Mouse (Mus musculus) urinary bladder, postnatal 10 days (tissue): ENCODE data around the gene Gm20695.
A peak's percentile ranks its signal among the peaks of the same experiment; 100 is the strongest.
"Not testable (repeated sequence)": the region's sequence is repeated elsewhere in the genome, so short reads cannot be mapped to it uniquely, and the experiment has no call there.

ENCODE experiments used
- DNase-seq: peaks from one replicate; pipeline ENCODE4 v3.0.0; 2022; ENCODE audit warnings: low spot score

Gene Gm20695

GRCm38 (mm10) chr16:3884201-3885064 is at the start of gene Gm20695, which contains the start of gene Zfp597:
Gm20695 (plus strand) TSS chr16:3884648.
Zfp597 (minus strand) TSS chr16:3884561.
- peak; percentile 82 for DNase-seq

- DNase-seq: no peak
These were observed 49.0 kb upstream of the Gm20695 start for GRCm38 (mm10) chr16:3835461-3835860.

GRCm38 (mm10) chr16:3839157-3839885 is 45.1 kb upstream of the Gm20695 start:
- no peak for DNase-seq

- DNase-seq: no peak
These were observed 41.5 kb upstream of the Gm20695 start for GRCm38 (mm10) chr16:3842989-3843388.

GRCm38 (mm10) chr16:3843796-3844195 is 40.7 kb upstream of the Gm20695 start:
- DNase-seq: no peak

GRCm38 (mm10) chr16:3846711-3847518 is 37.5 kb upstream of the Gm20695 start, which contains the start of gene Zfp174:
Zfp174 (plus strand) TSS chr16:3847268.
- DNase-seq: peak; percentile 56

GRCm38 (mm10) chr16:3847871-3848270 is 36.6 kb upstream of the Gm20695 start:
- DNase-seq: no peak

GRCm38 (mm10) chr16:3848416-3848815 is 36.0 kb upstream of the Gm20695 start:
- DNase-seq: no peak

- DNase-seq: not testable (repeated sequence)
These were observed 33.1 kb upstream of the Gm20695 start for GRCm38 (mm10) chr16:3851301-3851700.

- DNase-seq: no peak
These were observed 31.9 kb upstream of the Gm20695 start for GRCm38 (mm10) chr16:3852586-3852985.

GRCm38 (mm10) chr16:3854437-3855182 is 29.8 kb upstream of the Gm20695 start:
- DNase-seq: no peak

- no peak for DNase-seq
These were observed 28.7 kb upstream of the Gm20695 start for GRCm38 (mm10) chr16:3855776-3856175.

- DNase-seq: no peak
These were observed 25.2 kb upstream of the Gm20695 start for GRCm38 (mm10) chr16:3859254-3859653.

- DNase-seq: no peak
These were observed 12.6 kb upstream of the Gm20695 start for GRCm38 (mm10) chr16:3871815-3872214.

GRCm38 (mm10) chr16:3872216-3873047 is 12.0 kb upstream of the Gm20695 start, which contains the start of gene Naa60:
Naa60 (plus strand) TSS chr16:3872375.
- DNase-seq: peak; percentile 59

GRCm38 (mm10) chr16:3876346-3876745 is 8.1 kb upstream of the Gm20695 start:
- DNase-seq: no peak

- no peak for DNase-seq
These were observed 720 bp downstream of the Gm20695 start for GRCm38 (mm10) chr16:3885065-3885670.

GRCm38 (mm10) chr16:3891621-3892295 is 7.3 kb downstream of the Gm20695 start:
- no peak for DNase-seq

- no peak for DNase-seq
These were observed 9.3 kb downstream of the Gm20695 start for GRCm38 (mm10) chr16:3893739-3894138.
